Mouse (Mus musculus): Measurements from ENCODE around the gene Gm13305. TPM values are rescaled to one million over a fixed set of nuclear protein-coding genes. Genes with fewer than 3 reads are reported as not detected.

Gm13305 gene
- 0.07 TPM in 1 of 2 replicates, not detected in the other for polyA plus RNA-seq (2012; rRNA removed)

DNA sequence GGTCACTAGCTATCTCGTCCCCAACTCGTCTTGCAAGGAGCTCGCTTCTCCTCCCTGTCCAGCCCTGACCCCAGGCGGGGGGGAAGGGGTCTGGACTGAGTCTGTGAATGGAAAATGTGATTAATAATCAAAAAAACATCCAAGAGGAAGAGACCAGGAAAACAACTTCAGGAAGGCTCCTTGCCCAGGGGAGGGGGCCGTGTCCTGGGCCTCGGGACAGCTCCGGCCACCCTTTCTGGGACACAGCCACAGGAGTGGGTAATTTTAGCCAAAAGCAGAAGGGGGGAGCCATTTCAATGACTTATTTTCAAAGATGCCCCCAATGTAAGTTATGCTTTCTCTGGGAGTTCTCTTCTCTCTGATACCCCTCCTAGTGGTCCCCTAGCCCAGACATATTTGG is at the start of gene Gm13305:
TSS of gene Gm13305 (minus strand) at position 101 of the 400 bp plus-strand sequence.

DNA sequence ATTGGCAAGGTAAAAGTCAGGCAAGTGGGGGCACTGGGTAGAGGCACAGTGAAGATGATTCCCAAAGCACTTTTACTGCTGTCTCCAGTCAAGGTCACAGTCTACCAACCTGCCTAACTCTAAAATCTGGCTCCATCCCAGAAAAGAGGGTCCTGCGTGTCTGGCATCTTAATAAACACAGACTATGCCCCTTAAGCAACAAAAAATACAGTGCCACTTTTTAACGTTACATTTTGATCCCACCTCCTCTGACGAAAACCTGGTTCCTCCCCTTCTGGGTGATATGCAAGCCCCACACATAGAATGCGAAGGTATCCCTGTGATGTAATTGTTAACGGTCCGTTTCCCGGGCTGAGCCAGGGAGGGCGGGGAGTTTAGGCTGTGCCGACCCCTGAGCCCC is 15.3 kb downstream of the Gm13305 start, which contains the start of gene Gm13306:
TSS of gene Gm13306 (plus strand) at position 301 of the 400 bp plus-strand sequence.

DNA sequence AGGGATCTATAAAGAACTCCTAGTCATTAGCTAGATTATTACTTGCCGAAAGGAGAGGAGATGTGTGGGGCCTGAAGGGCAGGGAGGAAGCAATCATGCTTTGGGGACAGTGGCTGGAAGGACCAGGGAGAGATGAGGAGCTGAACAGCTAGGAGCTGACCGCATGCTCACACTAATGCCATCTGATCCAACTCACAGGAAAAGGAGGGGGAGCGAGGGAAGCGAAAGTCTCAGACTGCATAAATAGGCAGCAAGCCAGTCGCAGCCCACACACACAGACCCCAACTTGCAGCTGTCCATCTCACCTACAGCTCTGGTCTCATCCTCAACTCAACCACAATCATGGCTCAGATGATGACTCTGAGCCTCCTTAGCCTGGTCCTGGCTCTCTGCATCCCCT is 53.9 kb downstream of the Gm13305 start, which contains the start of gene Gm13304:
TSS of gene Gm13304 (plus strand) at position 301 of the 400 bp plus-strand sequence.

Other genes starting within 250 kb of the Gm13305 start
- 0.24 and 0.64 TPM in 2 replicates for gene Gm20878, start 227.0 kb downstream of the Gm13305 start, polyA plus RNA-seq (2012; rRNA removed)
- gene Fam205a4, start 202.5 kb downstream of the Gm13305 start, polyA plus RNA-seq (2012; rRNA removed) = 0.01 and 0.02 TPM in 2 replicates
- gene Gm21093, start 133.9 kb downstream of the Gm13305 start, polyA plus RNA-seq (2012; rRNA removed) = not detected in 2 replicates
- gene Gm3893, start 77.4 kb downstream of the Gm13305 start, polyA plus RNA-seq (2012; rRNA removed) = not detected in 2 replicates
- not detected in 2 replicates for gene Gm13304, start 53.8 kb downstream of the Gm13305 start, polyA plus RNA-seq (2012; rRNA removed)
- gene Gm13306, start 15.2 kb downstream of the Gm13305 start, polyA plus RNA-seq (2012; rRNA removed) = not detected in 2 replicates
- not detected in 2 replicates for gene Gm10600, start 72.0 kb upstream of the Gm13305 start, polyA plus RNA-seq (2012; rRNA removed)
- gene Ccl21b, start 87.2 kb upstream of the Gm13305 start, polyA plus RNA-seq (2012; rRNA removed) = not detected in 2 replicates
- gene Gm21953, start 125.7 kb upstream of the Gm13305 start, polyA plus RNA-seq (2012; rRNA removed) = not detected in 2 replicates
- gene Fam205a3, start 149.7 kb upstream of the Gm13305 start, polyA plus RNA-seq (2012; rRNA removed) = not detected in 2 replicates